Mouse (Mus musculus) C2C12 (cell line): ENCODE measurements around the gene Atp8a2.

Experiments used
- CEBPB ChIP-seq: IDR thresholded peaks from one replicate; pipeline ENCODE4 v1.6.1; 2011; ENCODE audit warnings: low read depth, mild to moderate bottlenecking, control low read depth, moderate library complexity
- CTCF ChIP-seq: IDR thresholded peaks from one replicate; pipeline ENCODE4 v1.5.1; 2011; ENCODE audit not compliant: control insufficient read depth, insufficient read depth, insufficient read length
- MAX ChIP-seq: IDR thresholded peaks from one replicate; pipeline ENCODE4 v1.6.1; 2011; ENCODE audit warnings: mild to moderate bottlenecking, control low read depth
- MYOG ChIP-seq: IDR thresholded peaks from one replicate; pipeline ENCODE4 v1.6.1; 2011; ENCODE audit not compliant: control insufficient read depth, insufficient read length; ENCODE audit errors: extremely low read depth

- TF ChIP-seq CTCF, result no peak
- TF ChIP-seq MAX, result no peak
- TF ChIP-seq MYOG, result no peak
- no peak for TF ChIP-seq CEBPB
These were observed 437.0 kb downstream of the Atp8a2 start for GRCm38 (mm10) chr14:59759900-59760493.
